Mouse (Mus musculus) liver, embryonic 15.5 days (tissue): ENCODE data around the gene Frs3. TPM values are rescaled to one million over a fixed set of nuclear protein-coding genes. Genes with fewer than 3 reads are reported as not detected.
A peak's percentile ranks its signal among the peaks of the same experiment; 100 is the strongest.

ENCODE experiments used
- ATAC-seq: fragments of 200-750 bp; cut with Nextera tagmentation; 2 replicates; pipeline ENCODE4 v1.8.0; 2017; ENCODE audit warnings: moderate number of reproducible peaks, mild to moderate bottlenecking, moderate library complexity; ENCODE audit not compliant: insufficient read depth
- H3K27ac ChIP-seq: fragments of 300-500 bp; sonication (generic); replicated peaks from 2 replicates; pipeline ENCODE4 v1.5.1; 2015; ENCODE audit warnings: mild to moderate bottlenecking, inconsistent platforms
- H3K27me3 ChIP-seq: fragments of 300-500 bp; sonication (generic); 2 replicates; pipeline ENCODE4 v1.6.1; 2015; ENCODE audit warnings: mild to moderate bottlenecking, inconsistent platforms
- H3K36me3 ChIP-seq: fragments of 300-500 bp; sonication (generic); replicated peaks from 2 replicates; pipeline ENCODE4 v1.6.1; 2015; ENCODE audit warnings: moderate library complexity, mild to moderate bottlenecking, inconsistent platforms
- H3K4me1 ChIP-seq: fragments of 300-500 bp; sonication (generic); replicated peaks from 2 replicates; pipeline ENCODE4 v1.6.1; 2015; ENCODE audit warnings: inconsistent platforms
- H3K4me2 ChIP-seq: fragments of 300-500 bp; sonication (generic); 2 replicates; pipeline ENCODE4 v1.6.1; 2015; ENCODE audit warnings: moderate library complexity, mild to moderate bottlenecking, inconsistent platforms
- H3K4me3 ChIP-seq: fragments of 300-500 bp; sonication (generic); replicated peaks from 2 replicates; pipeline ENCODE4 v1.5.1; 2015; ENCODE audit warnings: mild to moderate bottlenecking, inconsistent platforms
- H3K9ac ChIP-seq: fragments of 300-500 bp; sonication (generic); 2 replicates; pipeline ENCODE4 v1.6.1; 2015; ENCODE audit warnings: moderate library complexity, mild to moderate bottlenecking, inconsistent platforms
- H3K9me3 ChIP-seq: fragments of 300-500 bp; sonication (generic); replicated peaks from 2 replicates; pipeline ENCODE4 v1.6.1; 2016; ENCODE audit warnings: inconsistent platforms
- WGBS: fragments of 180-500 bp; shearing (Covaris S2); methylation state at CpG from one replicate; pipeline ENCODE4 v1.1.7; 2015; ENCODE audit warnings: mixed read lengths; ENCODE audit not compliant: insufficient replicate concordance; 5-methylcytosine and 5-hydroxymethylcytosine counted together
- polyA plus RNA-seq: library from polyadenylated mRNA; unstranded; fragments of >200 nt; fragmentation: Nextera tagmentation; extraction: Ambion mirVana; gene quantifications from 2 replicates; pipeline ENCODE4 v1.2.1, GENCODE M21; 2015

Frs3 gene
- polyA plus RNA-seq, 1 experiment from 2014 or later = 1.5 TPM

GRCm38 (mm10) chr17:47735553-47736100 lies 46.8 kb downstream of the Frs3 start:
- Histone ChIP-seq H3K27ac (no peak overlapping the region), H3K36me3 (no peaks in the 10 kb centered on the region), H3K9ac (no peak overlapping the region), H3K27me3 (peaks cover 31% of the 10 kb centered on the region), H3K9me3 (no peaks in the 10 kb centered on the region), H3K4me3 (no peak overlapping the region), H3K4me1 (peaks cover 30% of the 10 kb centered on the region), H3K4me2 (no peak overlapping the region)
- no peak for ATAC-seq
- 65% methylated on average over 14 of the region's 14 CpGs for WGBS

GRCm38 (mm10) chr17:47736856-47737255 lies 48.0 kb downstream of the Frs3 start, which contains the start of gene Tfeb:
TSS of gene Tfeb (plus strand) at chr17:47737030.
- peak within 1 kb of the TSS; percentile 73 for H3K4me3 ChIP-seq
- H3K27me3 ChIP-seq = peaks cover 31% of the 10 kb centered on the region
- peak within 1 kb of the TSS; percentile 68 for H3K9ac ChIP-seq
- peak within 1 kb of the TSS; percentile 78 for H3K27ac ChIP-seq
- H3K36me3 ChIP-seq = no peaks in the 10 kb centered on the region
- peaks cover 41% of the 10 kb centered on the region for H3K4me1 ChIP-seq
- no peaks in the 10 kb centered on the region for H3K9me3 ChIP-seq
- WGBS = under 1% methylated on average over 44 of the region's 47 CpGs
- peak within 1 kb of the TSS; percentile 99 for H3K4me2 ChIP-seq
- ATAC-seq = peak; percentile 75

- Histone ChIP-seq H3K9me3 (no peaks in the 10 kb centered on the region), H3K9ac (peak overlapping the region; percentile 68), H3K27ac (peak overlapping the region; percentile 78), H3K4me3 (peak overlapping the region; percentile 73), H3K27me3 (peaks cover 31% of the 10 kb centered on the region), H3K36me3 (no peaks in the 10 kb centered on the region), H3K4me1 (peaks cover 45% of the 10 kb centered on the region), H3K4me2 (peak overlapping the region; percentile 99)
- ATAC-seq = peak; percentile 78
- under 1% methylated on average over 49 of the region's 60 CpGs for WGBS
Measured at GRCm38 (mm10) chr17:47737271-47738065, 48.6 kb downstream of the Frs3 start.

GRCm38 (mm10) chr17:47738066-47738878 lies 49.4 kb downstream of the Frs3 start:
- Histone ChIP-seq H3K9ac (peak overlapping the region; percentile 68), H3K36me3 (no peaks in the 10 kb centered on the region), H3K27me3 (peaks cover 31% of the 10 kb centered on the region), H3K27ac (peak overlapping the region; percentile 78), H3K4me2 (peak overlapping the region; percentile 99), H3K4me1 (peaks cover 53% of the 10 kb centered on the region), H3K4me3 (peak overlapping the region; percentile 73), H3K9me3 (no peaks in the 10 kb centered on the region)
- 2% methylated on average over 55 of the region's 61 CpGs for whole genome bisulfite sequencing
- ATAC-seq = peak; percentile 26

GRCm38 (mm10) chr17:47738879-47739798 lies 50.3 kb downstream of the Frs3 start:
- H3K9ac ChIP-seq = peak overlapping the region; percentile 68
- H3K36me3 ChIP-seq = no peaks in the 10 kb centered on the region
- H3K4me1 ChIP-seq = peaks cover 62% of the 10 kb centered on the region
- H3K4me2 ChIP-seq = peak overlapping the region; percentile 99
- H3K27ac ChIP-seq = 0 out of 2 replicates have a peak overlapping the region, but pooled peaks have one; percentile 78
- H3K9me3 ChIP-seq = no peaks in the 10 kb centered on the region
- peaks cover 31% of the 10 kb centered on the region for H3K27me3 ChIP-seq
- H3K4me3 ChIP-seq = peak overlapping the region; percentile 73
- 21% methylated on average over 20 of the region's 20 CpGs for WGBS
- no peak for ATAC-seq

GRCm38 (mm10) chr17:47740186-47740585 lies 51.4 kb downstream of the Frs3 start:
- 69% methylated on average over 2 of the region's 2 CpGs for WGBS
- ATAC-seq = no peak
- Histone ChIP-seq H3K4me1 (peaks cover 62% of the 10 kb centered on the region), H3K4me3 (no peak overlapping the region), H3K27ac (no peak overlapping the region), H3K27me3 (peaks cover 31% of the 10 kb centered on the region), H3K36me3 (peaks cover 2% of the 10 kb centered on the region; the same call in 1 of the 2 replicates), H3K4me2 (no peak overlapping the region), H3K9ac (no peak overlapping the region), H3K9me3 (no peaks in the 10 kb centered on the region)

GRCm38 (mm10) chr17:47742991-47743734 lies 54.3 kb downstream of the Frs3 start:
- Histone ChIP-seq H3K36me3 (peaks cover 2% of the 10 kb centered on the region; the same call in 1 of the 2 replicates), H3K9ac (no peak overlapping the region; the same call in 1 of the 2 replicates), H3K27me3 (peaks cover 18% of the 10 kb centered on the region), H3K9me3 (no peaks in the 10 kb centered on the region), H3K4me1 (peaks cover 50% of the 10 kb centered on the region), H3K4me2 (peak overlapping the region; percentile 56), H3K27ac (0 out of 2 replicates have a peak overlapping the region, but pooled peaks have one; percentile 24), H3K4me3 (no peak overlapping the region)
- peak; percentile 70 for ATAC-seq
- WGBS = 13% methylated on average over 16 of the region's 16 CpGs

GRCm38 (mm10) chr17:47744086-47744485 lies 55.3 kb downstream of the Frs3 start:
- Histone ChIP-seq H3K4me1 (peaks cover 47% of the 10 kb centered on the region), H3K36me3 (peaks cover 2% of the 10 kb centered on the region; the same call in 1 of the 2 replicates), H3K27me3 (peaks cover 9% of the 10 kb centered on the region), H3K27ac (no peak overlapping the region), H3K4me2 (no peak overlapping the region), H3K9ac (no peak overlapping the region), H3K9me3 (no peaks in the 10 kb centered on the region), H3K4me3 (no peak overlapping the region)
- 79% methylated on average over 14 of the region's 14 CpGs for whole genome bisulfite sequencing
- no peak for ATAC-seq

- Histone ChIP-seq H3K9me3 (no peaks in the 10 kb centered on the region), H3K27me3 (peaks cover under 1% of the 10 kb centered on the region; the same call in 1 of the 2 replicates), H3K36me3 (peaks cover 2% of the 10 kb centered on the region; the same call in 1 of the 2 replicates), H3K27ac (no peak overlapping the region), H3K9ac (no peak overlapping the region), H3K4me1 (peaks cover 47% of the 10 kb centered on the region), H3K4me2 (no peak overlapping the region), H3K4me3 (no peak overlapping the region)
- ATAC-seq = no peak
- 75% methylated on average over 10 of the region's 10 CpGs for WGBS
Measured at GRCm38 (mm10) chr17:47744746-47745368, 56.0 kb downstream of the Frs3 start.
